Mouse (Mus musculus): ENCODE measurements around the gene 2010003K11Rik.
"Not testable (repeated sequence)": the region's sequence is repeated elsewhere in the genome, so short reads cannot be mapped to it uniquely, and the experiment has no call there.

The 2010003K11Rik gene

GRCm38 (mm10) chr19:4456227-4456626, 42.2 kb downstream of the 2010003K11Rik start:
- peak; percentile 50 for DNase-seq (ENCODE audit: low spot score)

GRCm38 (mm10) chr19:4455071-4455800, 43.1 kb downstream of the 2010003K11Rik start:
- DNase-seq (ENCODE audit: low spot score): no peak

GRCm38 (mm10) chr19:4454040-4454439, 44.3 kb downstream of the 2010003K11Rik start:
- DNase-seq (ENCODE audit: low spot score): not testable (repeated sequence)

- DNase-seq (ENCODE audit: low spot score): no peak
Measured at GRCm38 (mm10) chr19:4452525-4452924, 45.9 kb downstream of the 2010003K11Rik start.

GRCm38 (mm10) chr19:4451965-4452364, 46.4 kb downstream of the 2010003K11Rik start:
- DNase-seq (ENCODE audit: low spot score): no peak

- no peak for DNase-seq (ENCODE audit: low spot score)
Measured at GRCm38 (mm10) chr19:4451098-4451497, 47.3 kb downstream of the 2010003K11Rik start.

- no peak for DNase-seq (ENCODE audit: low spot score)
Measured at GRCm38 (mm10) chr19:4450666-4451065, 47.7 kb downstream of the 2010003K11Rik start.

GRCm38 (mm10) chr19:4449230-4449629, 49.2 kb downstream of the 2010003K11Rik start:
- no peak for DNase-seq (ENCODE audit: low spot score)

- DNase-seq (ENCODE audit: low spot score): no peak
Measured at GRCm38 (mm10) chr19:4447445-4447844, 50.9 kb downstream of the 2010003K11Rik start.
